Mouse (Mus musculus) G1E (cell line): ENCODE results near the gene Cmklr1.

Source experiments
- CTCF ChIP-seq: IDR thresholded peaks from 2 replicates; pipeline ENCODE4 v1.5.1; 2012; ENCODE audit warnings: low read depth, low read length, inconsistent platforms, mixed read lengths
- GATA1 ChIP-seq: IDR thresholded peaks from 2 replicates; pipeline ENCODE4 v1.6.1; 2012; ENCODE audit warnings: borderline replicate concordance, low read length, inconsistent platforms, mixed read lengths
- GATA2 ChIP-seq: IDR thresholded peaks from 2 replicates; pipeline ENCODE4 v1.6.1; 2012; ENCODE audit warnings: low read depth, low read length, inconsistent platforms, borderline replicate concordance

DNA sequence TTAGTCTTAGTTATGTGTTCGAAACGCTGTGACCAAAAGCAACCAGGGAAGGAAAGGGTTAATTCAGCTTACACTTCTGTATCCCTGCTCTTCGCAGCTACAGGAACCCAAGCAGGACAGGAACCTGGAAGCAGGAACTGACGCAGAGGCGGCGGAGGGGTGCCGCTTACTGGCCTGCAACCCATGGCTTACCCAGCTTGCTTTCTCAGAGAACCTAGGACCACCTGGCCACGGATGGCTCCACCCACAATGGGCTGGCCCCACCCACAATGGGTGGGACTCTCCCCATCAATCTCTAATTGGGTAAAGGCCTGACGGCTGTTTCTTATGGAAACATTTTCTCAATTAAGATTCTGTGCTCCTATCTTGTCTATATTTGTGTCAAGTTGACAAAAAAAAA lies 54.0 kb downstream of the Cmklr1 start:
- TF ChIP-seq GATA2 (no peak), CTCF (no peak), GATA1 (no peak)
